Mouse (Mus musculus): ENCODE data around the gene Ccdc180.

DNA sequence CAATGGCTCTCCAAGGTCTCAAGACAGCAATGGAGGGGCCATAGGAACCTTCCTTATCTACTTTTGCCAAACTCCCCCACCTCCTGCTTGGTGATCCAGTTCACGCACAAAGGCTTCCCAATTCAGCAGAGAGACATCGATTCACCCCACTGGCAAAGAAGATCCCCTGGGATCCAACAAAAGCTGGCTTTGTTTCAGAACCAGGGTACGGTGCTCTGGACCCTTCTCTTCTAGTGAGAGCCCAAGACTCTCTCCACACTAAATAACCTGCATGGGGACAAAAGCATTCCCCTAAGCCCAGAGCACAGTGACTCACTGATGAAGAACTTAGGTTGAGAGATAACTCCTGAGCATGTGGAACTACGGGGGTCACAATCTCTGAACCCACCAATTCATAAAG, 65.1 kb downstream of the Ccdc180 start:
- TF ChIP-seq CTCF (conservative IDR thresholded peaks at IDR 0.05 in 1 of 2, IDR thresholded peaks at IDR 0.05 in 1 of 2; ENCODE audit: low read depth in 2 of 2, low read length in 2 of 2) (no peak), POLR2AphosphoS2 (IDR thresholded peaks at IDR 0.05; ENCODE audit: low read depth, low read length) (no peak), SMC3 (IDR thresholded peaks at IDR 0.05; ENCODE audit: low read depth, low read length) (no peak), POLR2A (IDR thresholded peaks at IDR 0.05; ENCODE audit: low read depth, low read length) (no peak)

Data from CH12.LX (cell line).